15 mouse cellular contexts compared by ENCODE assay signal in genomic region chr7:119807396-119807795, GRCm38 (mm10). TPM values are rescaled to one million over a fixed set of nuclear protein-coding genes. Genes with fewer than 3 reads are reported as not detected.
"Had no signal": no experiment of that assay in that cellular context is flagged by ENCODE, and none has a peak within 500 bp of the region (broad histone marks: within the 10 kb centered on the region; RNA-seq: fewer than 3 reads in every experiment).

No protein-coding gene starts in this region.

- DNase-seq: cerebellum, postnatal 14 days; cerebellum, postnatal 25 days; cerebellum, postnatal 36 days; embryo, embryonic 11 days; forebrain, postnatal 0 days; gastrocnemius, adult 2 months; gastrocnemius, postnatal 10 days; gastrocnemius, postnatal 14 days; gastrocnemius, postnatal 25 days; gastrocnemius, postnatal 36 days; heart, adult 11 months; heart, adult 18-20 months; heart, adult 2 months had no signal

RNA-seq across cellular contexts. Expression of gene Acsm3, which starts 46.7 kb away (rescaled TPM):
- total RNA-seq: gastrocnemius, postnatal 14 days; gastrocnemius, postnatal 4 days; granulocyte monocyte progenitor cell, adult 5-6 weeks had no signal
